Mouse (Mus musculus): ENCODE results near the gene Nemp1. TPM values are rescaled to one million over a fixed set of nuclear protein-coding genes. Genes with fewer than 3 reads are reported as not detected.

Gene Nemp1
- polyA plus RNA-seq, 1 experiment from 2014 or later: 3.5 TPM

DNA sequence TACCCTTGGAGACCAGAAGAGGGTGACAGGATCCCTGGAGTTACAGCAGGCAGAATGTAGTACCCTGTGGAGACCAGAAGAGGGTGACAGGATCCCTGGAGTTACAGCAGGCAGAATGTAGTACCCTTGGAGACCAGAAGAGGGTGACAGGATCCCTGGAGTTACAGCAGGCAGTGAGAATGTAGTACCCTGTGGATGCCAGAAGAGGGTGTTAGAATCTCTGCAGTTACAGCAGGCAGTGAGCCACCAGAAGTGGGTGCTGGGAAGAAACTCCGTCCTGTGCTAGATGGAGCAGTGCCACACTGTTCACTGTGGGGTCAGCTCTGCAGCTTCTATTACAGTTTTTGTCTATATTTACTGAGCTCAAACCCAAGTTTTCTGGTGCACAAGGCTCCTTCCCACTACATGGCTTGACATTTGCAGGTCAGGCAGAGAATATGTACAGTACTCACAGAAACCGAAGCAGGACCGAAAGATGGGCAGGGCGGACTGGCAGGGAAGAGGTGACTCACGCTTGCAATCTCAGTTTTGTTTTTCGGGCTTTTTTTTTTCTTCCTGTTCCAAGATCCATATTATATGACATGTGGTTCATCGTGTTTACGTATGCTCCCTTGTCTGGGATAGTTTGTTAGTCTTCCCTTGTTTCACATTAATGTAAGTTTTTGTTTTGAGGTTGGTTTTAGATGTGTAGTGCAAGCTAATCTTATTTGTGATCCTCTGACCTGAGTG, 8.3 kb downstream of the Nemp1 start:
- Histone ChIP-seq H3K9ac (replicated peaks; ENCODE audit: low read length) (no peak overlapping the region), H3K4me3 (replicated peaks; ENCODE audit: low read depth, low read length) (no peak overlapping the region), H3K4me1 (ENCODE audit: control insufficient read depth, insufficient read depth, low read length) (peaks cover 3% of the 10 kb centered on the region; the same call in 1 of the 2 replicates), H3K27me3 (ENCODE audit: control insufficient read depth, insufficient read depth, low read length) (no peaks in the 10 kb centered on the region), H3K27ac (replicated peaks; ENCODE audit: low read depth, low read length) (no peak overlapping the region), H3K4me2 (ENCODE audit: low read length) (no peak overlapping the region), H3K9me3 (ENCODE audit: control insufficient read depth, low read length) (no peaks in the 10 kb centered on the region), H3K36me3 (ENCODE audit: control insufficient read depth, insufficient read depth, low read length) (no peaks in the 10 kb centered on the region)
- WGBS: 89% methylated on average over 8 of the region's 8 CpGs
- peak; percentile 86 for DNase-seq
- ATAC-seq (ENCODE audit: low FRiP score, low TSS enrichment): no peak

DNA sequence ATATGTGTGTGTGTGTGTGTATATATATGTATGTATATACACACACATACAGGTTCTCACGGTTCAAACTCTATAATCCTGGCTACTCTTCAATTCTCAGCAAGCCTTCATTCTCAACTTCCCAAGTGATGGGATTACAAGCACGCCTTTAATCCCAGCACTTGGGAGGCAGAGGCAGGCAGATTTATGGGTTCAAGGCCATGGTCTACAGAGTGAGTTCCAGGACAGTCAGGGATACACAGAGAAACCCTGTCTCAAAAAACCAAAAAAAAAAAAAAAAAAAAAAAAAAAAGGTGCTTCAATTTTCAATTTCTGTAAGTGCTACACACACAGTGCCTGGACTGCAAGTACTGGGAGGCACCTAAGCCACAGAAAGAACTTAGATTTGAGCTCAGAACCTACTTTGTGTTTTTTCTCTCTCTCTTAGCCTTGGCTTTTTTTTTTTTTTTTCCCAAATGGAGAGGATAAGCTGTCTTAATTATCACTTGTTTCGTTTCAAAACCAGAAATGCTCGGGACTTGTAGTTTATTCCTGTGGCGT, 9.2 kb downstream of the Nemp1 start:
- H3K27ac ChIP-seq (replicated peaks; ENCODE audit: low read depth, low read length): no peak overlapping the region
- WGBS: 56% methylated on average over 5 of the region's 5 CpGs
- ATAC-seq (ENCODE audit: low FRiP score, low TSS enrichment): no peak

DNA sequence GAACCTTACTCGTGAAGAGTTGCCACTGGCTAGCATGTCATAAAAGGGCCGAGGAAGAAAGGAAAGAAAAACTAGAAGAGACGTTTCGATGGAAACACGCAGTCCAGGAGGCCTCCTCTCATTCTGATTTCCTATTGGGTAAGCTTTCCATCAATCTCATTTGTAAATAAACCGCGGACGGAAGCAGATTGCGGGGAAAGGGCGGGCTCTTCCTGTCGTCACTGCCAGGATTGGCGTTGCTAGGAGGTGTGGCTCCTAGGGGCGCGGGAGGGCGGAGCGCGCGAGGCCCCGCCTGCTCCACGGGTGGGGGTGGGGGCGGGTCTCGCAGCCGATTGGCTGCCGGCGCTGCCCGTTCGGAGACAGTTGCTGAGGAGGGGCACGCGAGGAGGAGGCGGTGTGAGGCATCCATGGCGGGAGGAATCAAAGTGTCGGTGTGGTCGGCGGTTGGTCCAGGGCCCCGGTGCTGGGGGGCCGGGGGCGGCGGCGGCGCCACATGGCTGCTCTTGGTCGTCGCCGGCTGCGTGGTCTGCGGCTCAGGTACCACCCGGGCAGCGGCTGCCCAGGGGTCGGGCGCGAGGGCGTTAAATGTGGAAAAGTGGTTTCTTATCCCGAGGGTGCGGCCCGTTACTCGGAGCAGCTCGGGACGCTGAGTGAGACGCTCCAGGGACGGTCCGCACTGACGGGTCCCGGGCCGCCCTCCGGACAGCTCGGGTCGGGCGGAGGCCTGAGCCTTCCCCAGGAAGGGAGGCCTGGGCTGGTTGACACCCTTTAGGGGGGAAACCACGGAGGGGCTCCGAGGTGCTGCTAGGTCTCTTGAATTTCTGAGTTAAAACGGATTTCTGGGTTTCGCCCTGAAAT, 10.2 kb downstream of the Nemp1 start:
- Histone ChIP-seq H3K4me1 (ENCODE audit: control insufficient read depth, insufficient read depth, low read length) (peaks cover 3% of the 10 kb centered on the region; the same call in 1 of the 2 replicates), H3K27me3 (ENCODE audit: control insufficient read depth, insufficient read depth, low read length) (no peaks in the 10 kb centered on the region), H3K36me3 (ENCODE audit: control insufficient read depth, insufficient read depth, low read length) (no peaks in the 10 kb centered on the region), H3K4me3 (replicated peaks; ENCODE audit: low read depth, low read length) (peak overlapping the region; percentile 66), H3K27ac (replicated peaks; ENCODE audit: low read depth, low read length) (0 out of 2 replicates have a peak overlapping the region, but pooled peaks have one; percentile 20), H3K9me3 (ENCODE audit: control insufficient read depth, low read length) (no peaks in the 10 kb centered on the region), H3K4me2 (ENCODE audit: low read length) (peak overlapping the region; percentile 98), H3K9ac (replicated peaks; ENCODE audit: low read length) (peak overlapping the region; percentile 72)
- WGBS: under 1% methylated on average over 68 of the region's 71 CpGs
- DNase-seq (peak; percentile 99), ATAC-seq (ENCODE audit: low FRiP score, low TSS enrichment) (peak; percentile 98)

More for the DNA sequence above, 9.2 kb downstream of the Nemp1 start:
- no peaks in the 10 kb centered on the region for H3K27me3 ChIP-seq (ENCODE audit: control insufficient read depth, insufficient read depth, low read length)
- H3K4me1 ChIP-seq (ENCODE audit: control insufficient read depth, insufficient read depth, low read length): peaks cover 3% of the 10 kb centered on the region; the same call in 1 of the 2 replicates
- H3K9me3 ChIP-seq (ENCODE audit: control insufficient read depth, low read length): no peaks in the 10 kb centered on the region
- H3K4me3 ChIP-seq (replicated peaks; ENCODE audit: low read depth, low read length): peak overlapping the region; percentile 66
- DNase-seq: no peak
- no peak overlapping the region; the same call in 1 of the 2 replicates for H3K9ac ChIP-seq (replicated peaks; ENCODE audit: low read length)
- H3K36me3 ChIP-seq (ENCODE audit: control insufficient read depth, insufficient read depth, low read length): no peaks in the 10 kb centered on the region
- peak overlapping the region; percentile 67 for H3K4me2 ChIP-seq (ENCODE audit: low read length)

DNA sequence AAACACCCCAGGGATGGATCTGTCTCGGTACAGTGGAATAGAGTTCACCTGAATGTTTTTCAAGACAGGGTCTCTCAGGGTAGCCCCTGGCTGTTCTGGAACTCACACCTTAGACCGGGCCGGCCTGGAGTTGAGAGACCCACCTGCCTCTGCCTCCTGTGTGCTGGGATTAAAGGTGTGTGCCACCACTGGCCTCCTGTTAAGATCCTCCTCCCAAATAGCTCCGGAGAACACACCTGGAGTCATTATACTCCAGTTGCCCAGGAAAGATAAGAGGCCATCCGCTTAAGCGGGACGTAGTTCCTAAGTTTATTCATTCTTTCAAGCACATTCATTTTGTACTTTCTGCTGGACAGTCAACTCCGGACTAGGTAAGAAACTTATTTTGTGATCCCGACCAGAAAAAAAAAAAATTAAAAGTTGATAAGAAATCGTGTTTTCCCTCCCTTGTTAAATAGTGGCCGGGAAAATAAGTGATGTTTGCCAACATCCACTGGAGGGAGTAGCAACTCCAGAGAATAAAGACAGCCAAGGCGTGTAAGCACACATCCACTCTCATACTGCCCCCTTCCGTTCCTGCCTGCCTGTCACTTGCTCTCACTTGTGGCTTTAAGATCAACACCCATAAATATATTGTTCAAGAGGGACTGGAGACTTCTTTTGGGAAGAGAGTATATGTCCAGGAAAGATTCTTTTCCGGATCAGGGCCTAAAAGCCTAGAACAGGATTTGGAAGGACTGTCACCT, 11.1 kb downstream of the Nemp1 start:
- H3K36me3 ChIP-seq (ENCODE audit: control insufficient read depth, insufficient read depth, low read length): no peaks in the 10 kb centered on the region
- H3K9me3 ChIP-seq (ENCODE audit: control insufficient read depth, low read length): no peaks in the 10 kb centered on the region
- H3K4me2 ChIP-seq (ENCODE audit: low read length): peak overlapping the region; percentile 98
- peaks cover 3% of the 10 kb centered on the region; the same call in 1 of the 2 replicates for H3K4me1 ChIP-seq (ENCODE audit: control insufficient read depth, insufficient read depth, low read length)
- ATAC-seq (ENCODE audit: low FRiP score, low TSS enrichment) (no peak), DNase-seq (peak; percentile 84)
- no peak overlapping the region for H3K27ac ChIP-seq (replicated peaks; ENCODE audit: low read depth, low read length)
- peak overlapping the region; percentile 72 for H3K9ac ChIP-seq (replicated peaks; ENCODE audit: low read length)
- 14% methylated on average over 14 of the region's 14 CpGs for WGBS
- peak overlapping the region; percentile 66 for H3K4me3 ChIP-seq (replicated peaks; ENCODE audit: low read depth, low read length)
- no peaks in the 10 kb centered on the region for H3K27me3 ChIP-seq (ENCODE audit: control insufficient read depth, insufficient read depth, low read length)

DNA sequence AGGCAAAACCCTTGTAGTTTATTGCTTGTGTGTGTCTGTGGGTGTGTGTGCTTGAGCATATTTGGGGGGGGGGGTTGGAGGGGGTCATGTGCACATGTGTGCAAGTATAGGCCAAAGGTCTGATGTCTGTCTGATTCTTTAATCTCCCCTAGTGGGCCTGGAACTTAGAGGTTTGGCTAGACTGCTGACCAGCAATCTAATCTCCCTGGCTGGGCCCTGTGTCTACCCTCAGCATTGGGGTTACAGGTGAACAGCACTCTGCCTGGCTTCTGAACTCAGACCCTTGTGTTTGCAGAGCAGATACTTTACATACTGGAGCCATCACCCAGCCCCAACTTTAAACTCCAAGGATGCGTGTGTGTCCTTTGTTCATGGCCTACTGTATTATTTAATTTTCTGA, 12.5 kb downstream of the Nemp1 start:
- Histone ChIP-seq H3K36me3 (ENCODE audit: control insufficient read depth, insufficient read depth, low read length) (no peaks in the 10 kb centered on the region), H3K9me3 (ENCODE audit: control insufficient read depth, low read length) (no peaks in the 10 kb centered on the region), H3K27me3 (ENCODE audit: control insufficient read depth, insufficient read depth, low read length) (no peaks in the 10 kb centered on the region), H3K4me1 (ENCODE audit: control insufficient read depth, insufficient read depth, low read length) (peaks cover 3% of the 10 kb centered on the region; the same call in 1 of the 2 replicates), H3K27ac (replicated peaks; ENCODE audit: low read depth, low read length) (no peak overlapping the region), H3K9ac (replicated peaks; ENCODE audit: low read length) (no peak overlapping the region), H3K4me3 (replicated peaks; ENCODE audit: low read depth, low read length) (no peak overlapping the region), H3K4me2 (ENCODE audit: low read length) (no peak overlapping the region)
- WGBS: 91% methylated on average over 1 of the region's 1 CpGs
- DNase-seq (no peak), ATAC-seq (ENCODE audit: low FRiP score, low TSS enrichment) (no peak)

DNA sequence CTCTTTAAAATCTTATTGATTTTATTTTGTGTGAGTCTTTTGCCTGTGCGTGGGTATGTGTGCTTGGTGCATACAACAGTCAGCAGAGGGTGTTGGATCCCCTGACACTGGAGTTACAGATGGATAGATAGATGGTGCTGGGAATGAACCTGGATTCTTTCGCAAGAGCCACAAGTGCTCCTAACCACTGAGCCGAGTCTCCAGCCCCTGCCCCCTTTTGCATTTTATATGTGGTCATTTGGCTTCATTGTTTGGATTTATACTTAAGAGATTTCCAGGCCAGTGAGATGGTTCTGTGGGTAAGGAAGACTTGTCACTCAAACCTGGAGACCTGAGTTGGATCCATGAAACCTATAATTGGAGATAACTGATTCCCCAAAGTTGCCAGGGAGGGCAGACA, 13.2 kb downstream of the Nemp1 start:
- H3K27me3 ChIP-seq (ENCODE audit: control insufficient read depth, insufficient read depth, low read length): no peaks in the 10 kb centered on the region
- ATAC-seq (ENCODE audit: low FRiP score, low TSS enrichment) (no peak), DNase-seq (no peak)
- peaks cover 3% of the 10 kb centered on the region; the same call in 1 of the 2 replicates for H3K4me1 ChIP-seq (ENCODE audit: control insufficient read depth, insufficient read depth, low read length)
- 98% methylated on average over 3 of the region's 3 CpGs for WGBS
- H3K4me3 ChIP-seq (replicated peaks; ENCODE audit: low read depth, low read length): no peak overlapping the region
- H3K9ac ChIP-seq (replicated peaks; ENCODE audit: low read length): no peak overlapping the region
- no peak overlapping the region for H3K4me2 ChIP-seq (ENCODE audit: low read length)
- H3K36me3 ChIP-seq (ENCODE audit: control insufficient read depth, insufficient read depth, low read length): no peaks in the 10 kb centered on the region
- no peaks in the 10 kb centered on the region for H3K9me3 ChIP-seq (ENCODE audit: control insufficient read depth, low read length)
- no peak overlapping the region for H3K27ac ChIP-seq (replicated peaks; ENCODE audit: low read depth, low read length)

DNA sequence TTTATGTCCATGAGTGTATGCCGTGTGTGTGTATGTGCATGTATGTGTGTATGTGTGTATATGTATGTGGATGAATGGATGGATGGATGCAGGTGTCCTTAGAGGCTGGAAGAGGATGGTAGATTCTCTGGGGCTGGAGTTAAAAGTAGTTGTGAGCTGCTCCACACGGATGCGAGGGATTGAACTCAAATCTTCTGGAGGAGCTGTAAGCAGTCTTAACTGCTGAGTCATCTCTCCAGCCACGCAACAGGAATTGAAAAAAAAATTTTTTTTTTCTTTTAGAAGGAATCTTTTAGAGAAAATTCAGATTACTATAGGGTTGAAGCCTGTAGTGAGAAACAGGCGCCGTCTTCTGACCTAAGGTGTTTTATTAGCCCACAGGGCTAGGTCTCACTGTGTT, 16.2 kb downstream of the Nemp1 start:
- DNase-seq (no peak), ATAC-seq (ENCODE audit: low FRiP score, low TSS enrichment) (no peak)

DNA sequence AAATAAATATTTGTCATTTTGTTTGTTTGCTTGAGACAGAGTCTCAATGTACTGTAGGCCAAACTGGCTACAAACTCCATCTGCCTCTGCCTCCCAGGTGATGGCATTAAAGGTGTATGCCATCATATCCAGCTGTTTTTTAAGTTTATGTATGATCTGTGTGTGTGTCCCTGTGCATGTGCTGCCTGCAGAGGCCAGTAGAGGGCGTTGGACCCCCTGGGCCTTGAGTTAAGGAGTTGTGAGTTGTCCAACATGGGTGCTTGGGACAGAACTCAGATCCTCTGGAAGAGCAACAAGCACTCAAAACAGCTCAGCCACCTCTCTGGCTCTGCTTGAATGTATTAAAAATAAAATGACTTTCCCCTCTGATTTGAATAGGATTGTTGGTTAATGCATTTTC, 24.4 kb downstream of the Nemp1 start:
- H3K4me2 ChIP-seq (ENCODE audit: low read length): no peak overlapping the region
- peaks cover 13% of the 10 kb centered on the region for H3K36me3 ChIP-seq (ENCODE audit: control insufficient read depth, insufficient read depth, low read length)
- 38% methylated on average over 1 of the region's 1 CpGs for WGBS
- no peak overlapping the region for H3K27ac ChIP-seq (replicated peaks; ENCODE audit: low read depth, low read length)
- no peak for DNase-seq
- no peak overlapping the region for H3K9ac ChIP-seq (replicated peaks; ENCODE audit: low read length)
- ATAC-seq (ENCODE audit: low FRiP score, low TSS enrichment): no peak
- no peaks in the 10 kb centered on the region for H3K27me3 ChIP-seq (ENCODE audit: control insufficient read depth, insufficient read depth, low read length)
- no peaks in the 10 kb centered on the region for H3K9me3 ChIP-seq (ENCODE audit: control insufficient read depth, low read length)
- no peak overlapping the region for H3K4me3 ChIP-seq (replicated peaks; ENCODE audit: low read depth, low read length)
- no peaks in the 10 kb centered on the region for H3K4me1 ChIP-seq (ENCODE audit: control insufficient read depth, insufficient read depth, low read length)

More for the DNA sequence above, 16.2 kb downstream of the Nemp1 start:
- Histone ChIP-seq H3K27ac (replicated peaks; ENCODE audit: low read depth, low read length) (no peak overlapping the region), H3K36me3 (ENCODE audit: control insufficient read depth, insufficient read depth, low read length) (no peaks in the 10 kb centered on the region), H3K27me3 (ENCODE audit: control insufficient read depth, insufficient read depth, low read length) (no peaks in the 10 kb centered on the region), H3K4me2 (ENCODE audit: low read length) (no peak overlapping the region), H3K9me3 (ENCODE audit: control insufficient read depth, low read length) (no peaks in the 10 kb centered on the region), H3K9ac (replicated peaks; ENCODE audit: low read length) (no peak overlapping the region), H3K4me1 (ENCODE audit: control insufficient read depth, insufficient read depth, low read length) (no peaks in the 10 kb centered on the region), H3K4me3 (replicated peaks; ENCODE audit: low read depth, low read length) (no peak overlapping the region)
- WGBS: 95% methylated on average over 6 of the region's 6 CpGs

All from midbrain, embryonic 14.5 days (tissue).